Mouse (Mus musculus): ENCODE results near the gene Slc38a3. TPM values are rescaled to one million over a fixed set of nuclear protein-coding genes. Genes with fewer than 3 reads are reported as not detected.

The Slc38a3 gene
- polyA plus RNA-seq (2017; shearing (Covaris generic)): not detected

GRCm38 (mm10) chr9:107669480-107669945 lies at the start of gene Slc38a3:
TSS of gene Slc38a3 (minus strand) at chr9:107669530.

DNA sequence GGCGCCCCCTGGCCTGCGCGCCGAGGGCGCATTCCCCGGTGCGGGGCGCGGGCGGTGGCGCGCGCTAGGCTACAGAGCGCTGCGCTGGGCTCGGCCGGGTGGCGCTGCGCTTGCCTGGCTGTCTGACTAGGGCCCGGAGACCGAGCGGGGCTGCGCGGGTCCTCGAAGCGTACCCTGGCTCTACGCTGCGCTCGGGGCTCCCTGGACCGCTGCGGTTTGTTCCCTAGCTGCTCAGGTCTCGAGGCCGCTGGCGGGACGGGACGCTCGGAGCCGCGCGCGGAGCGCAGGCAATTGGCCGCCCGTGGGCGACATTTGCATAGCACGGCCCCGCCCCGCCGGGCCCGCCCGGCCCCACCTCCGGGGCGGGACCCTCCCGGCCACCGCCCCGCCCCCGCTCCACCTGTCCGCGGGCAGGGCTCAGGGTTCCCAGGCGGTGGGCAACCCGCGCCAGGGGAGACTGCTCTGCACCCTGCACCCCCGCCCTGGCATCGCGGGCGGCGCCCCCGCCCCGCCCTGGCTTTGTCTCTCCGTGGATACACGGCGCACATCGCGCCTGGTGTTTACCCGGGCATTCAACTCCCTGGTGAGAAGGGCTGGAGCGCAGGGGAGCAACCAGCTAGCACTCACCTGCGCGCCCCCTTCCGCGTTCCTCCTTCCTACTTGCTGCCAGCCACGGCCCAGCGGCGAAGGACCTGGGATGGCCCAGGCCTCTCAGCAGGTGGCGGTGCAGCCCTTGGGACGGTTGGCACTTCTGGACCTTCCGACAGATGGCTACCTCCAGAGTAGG lies 40.6 kb upstream of the Slc38a3 start, which contains the start of gene Sema3f:
Gene Sema3f, minus strand, starts transcription at position 779 of the 787 bp plus-strand sequence.

DNA sequence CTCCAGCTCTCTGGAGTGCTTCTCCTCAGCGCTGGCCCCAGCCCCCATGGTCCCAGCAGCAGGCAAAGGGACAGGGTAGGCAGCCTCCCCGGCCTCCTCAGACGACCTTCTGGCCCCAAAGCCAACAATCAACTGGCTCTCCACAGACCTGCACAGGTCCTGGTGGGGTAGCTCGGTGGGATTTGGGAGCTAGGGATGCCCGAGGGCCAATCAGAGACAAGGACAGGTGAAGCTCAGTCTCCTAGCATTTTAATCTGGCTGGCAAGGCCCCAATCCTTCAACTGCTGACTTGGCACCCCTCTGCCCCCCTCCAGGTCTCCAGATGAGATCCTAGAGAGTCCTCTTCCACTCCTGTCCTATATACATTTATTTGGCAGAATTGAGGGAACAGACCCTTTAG lies 10.2 kb upstream of the Slc38a3 start, which contains the start of gene Gnat1:
Gene Gnat1, minus strand, starts transcription at position 212 of the 400 bp plus-strand sequence.

GRCm38 (mm10) chr9:107635279-107636028 lies 33.9 kb downstream of the Slc38a3 start, which contains the start of gene Gnai2:
TSS of gene Gnai2 (minus strand) at chr9:107635367.

DNA sequence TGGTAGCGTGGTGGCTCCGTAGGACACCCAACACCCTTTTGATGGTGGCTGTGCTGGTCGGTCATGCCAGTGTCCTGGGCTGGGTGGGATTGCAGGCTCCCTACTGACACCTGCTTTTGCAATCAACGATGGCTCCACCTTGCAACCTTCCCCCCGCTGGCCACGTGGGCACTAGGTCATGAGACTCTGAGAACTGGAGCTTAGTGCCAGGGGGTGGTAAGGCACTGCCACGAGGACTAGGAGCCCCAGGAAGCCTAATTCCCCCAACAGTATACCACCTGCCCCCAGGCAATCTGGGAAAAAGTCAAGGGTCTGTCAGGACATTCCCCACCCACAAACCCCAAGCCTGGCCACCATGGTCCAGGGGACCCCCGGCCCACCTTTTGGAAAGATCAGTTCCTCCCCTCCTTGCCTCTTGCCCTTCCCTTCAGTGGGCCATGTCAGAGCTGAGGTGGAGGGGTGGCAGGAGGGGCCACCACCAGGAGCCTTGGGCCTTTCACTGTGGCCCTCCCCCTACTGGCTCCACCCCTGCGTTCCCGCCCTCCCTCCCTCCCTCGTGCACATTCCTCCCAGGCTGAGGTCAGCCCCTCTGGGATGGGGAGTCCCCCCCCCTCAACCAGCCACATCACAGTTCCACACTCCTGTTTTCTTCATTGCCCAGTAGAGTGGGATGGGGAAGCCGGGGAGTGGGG lies 60.4 kb downstream of the Slc38a3 start, which contains the start of gene Sema3b:
Gene Sema3b, minus strand, starts transcription at position 489 of the 692 bp plus-strand sequence.

Other genes starting within 250 kb of the Slc38a3 start
- gene Tmem115, start 135.6 kb downstream of the Slc38a3 start, polyA plus RNA-seq (2017; shearing (Covaris generic)): 67.0 TPM
- gene Cyb561d2, start 127.3 kb downstream of the Slc38a3 start, polyA plus RNA-seq (2017; shearing (Covaris generic)): 25.0 TPM
- 57.8 TPM for gene Nprl2, start 127.3 kb downstream of the Slc38a3 start, polyA plus RNA-seq (2017; shearing (Covaris generic))
- gene Zmynd10, start 122.2 kb downstream of the Slc38a3 start, polyA plus RNA-seq (2017; shearing (Covaris generic)): 1.2 TPM
- 112 TPM for gene Rassf1, start 118.0 kb downstream of the Slc38a3 start, polyA plus RNA-seq (2017; shearing (Covaris generic))
- gene Tusc2, start 106.3 kb downstream of the Slc38a3 start, polyA plus RNA-seq (2017; shearing (Covaris generic)): 39.9 TPM
- 3.0 TPM for gene Hyal2, start 101.6 kb downstream of the Slc38a3 start, polyA plus RNA-seq (2017; shearing (Covaris generic))
- gene Hyal1, start 92.6 kb downstream of the Slc38a3 start, polyA plus RNA-seq (2017; shearing (Covaris generic)): 2.7 TPM
- 9.8 TPM for gene Naa80, start 90.6 kb downstream of the Slc38a3 start, polyA plus RNA-seq (2017; shearing (Covaris generic))
- 1.5 TPM for gene Hyal3, start 88.7 kb downstream of the Slc38a3 start, polyA plus RNA-seq (2017; shearing (Covaris generic))
- 17.4 TPM for gene Ifrd2, start 81.9 kb downstream of the Slc38a3 start, polyA plus RNA-seq (2017; shearing (Covaris generic))
- gene Sema3b, start 60.3 kb downstream of the Slc38a3 start, polyA plus RNA-seq (2017; shearing (Covaris generic)): 0.15 TPM
- gene Gnai2, start 34.2 kb downstream of the Slc38a3 start, polyA plus RNA-seq (2017; shearing (Covaris generic)): 578 TPM
- 3.6 TPM for gene Gnat1, start 10.2 kb upstream of the Slc38a3 start, polyA plus RNA-seq (2017; shearing (Covaris generic))
- gene Sema3f, start 40.9 kb upstream of the Slc38a3 start, polyA plus RNA-seq (2017; shearing (Covaris generic)): not detected
- gene Rbm5, start 101.5 kb upstream of the Slc38a3 start, polyA plus RNA-seq (2017; shearing (Covaris generic)): 229 TPM
- gene Rbm6, start 203.7 kb upstream of the Slc38a3 start, polyA plus RNA-seq (2017; shearing (Covaris generic)): 107 TPM
- gene Mon1a, start 218.6 kb upstream of the Slc38a3 start, polyA plus RNA-seq (2017; shearing (Covaris generic)): 18.4 TPM
- 0.16 TPM for gene Mst1r, start 237.3 kb upstream of the Slc38a3 start, polyA plus RNA-seq (2017; shearing (Covaris generic))